Comparison of ENCODE assay signal across 19 mouse cellular contexts in the genomic region with DNA sequence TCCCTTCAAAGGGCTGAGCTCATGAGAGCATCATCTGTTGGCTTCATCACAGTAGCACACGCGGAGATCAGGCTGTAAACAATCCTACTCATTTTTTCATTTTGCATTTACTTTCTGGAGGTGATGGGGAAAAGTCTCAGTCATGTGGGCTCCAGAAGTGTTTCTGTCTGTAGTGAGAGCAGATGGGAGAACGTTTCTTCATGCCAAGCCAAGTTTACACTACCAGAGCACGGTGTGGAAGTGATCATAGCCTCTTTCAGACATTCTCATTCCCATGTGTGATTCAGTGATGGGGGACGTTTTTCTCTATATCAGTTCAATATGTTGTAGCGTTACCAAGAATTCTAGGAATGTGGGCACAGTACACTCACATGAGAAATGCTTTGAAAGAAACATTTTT. TPM values are rescaled to one million over a fixed set of nuclear protein-coding genes. Genes with fewer than 3 reads are reported as not detected.
DNase-seq lines count a peak whose midpoint lies in the region; ATAC-seq and TF ChIP-seq lines count a peak whose summit lies in the region.
"Had no signal": no experiment of that assay in that cellular context is flagged by ENCODE, and none has a peak within 500 bp of the region (broad histone marks: within the 10 kb centered on the region; RNA-seq: fewer than 3 reads in every experiment).

No protein-coding gene starts in this region.

- H3K9me3 ChIP-seq in lung, embryonic 16.5 days (ENCODE audit: control insufficient read depth, low read length), result no peaks in the 10 kb centered on the region
- H3K9me3 ChIP-seq in hindbrain, postnatal 0 days (ENCODE audit: low read length), result no peaks in the 10 kb centered on the region
- H3K9me3 ChIP-seq: heart, embryonic 13.5 days; midbrain, embryonic 10.5 days had no signal

- DNase-seq in frontal cortex, postnatal 25 days (ENCODE audit: low spot score in 2 of 2), result no peak
- DNase-seq in lung, postnatal 14 days, result no peak
- peak; percentile 49 for DNase-seq in fibroblast of lung, adult 2 months (ENCODE audit: low read depth)
- peak; percentile 46 for DNase-seq in telencephalon, adult 2 months (ENCODE audit: low read depth, low spot score)
- no peak for DNase-seq in thymus, postnatal 25 days
- no peak for DNase-seq in hindbrain, postnatal 0 days (ENCODE audit: low spot score)
- DNase-seq: B cell, adult 2 months; cerebellum, postnatal 10 days; embryo, embryonic 11 days; gastrocnemius, adult 2 months; heart, postnatal 4 days; kidney, adult 11 months; kidney, postnatal 10 days; lung, postnatal 4 days had no signal

- TF ChIP-seq CTCF in hindbrain, postnatal 0 days (IDR thresholded peaks at IDR 0.05; ENCODE audit: low read depth), result no peak

- H3K27ac ChIP-seq in lung, embryonic 16.5 days (ENCODE audit: low read length), result peak overlapping the region; percentile 22; the same call in 1 of the 2 replicates
- H3K27ac ChIP-seq in hindbrain, postnatal 0 days, result no peak overlapping the region
- H3K27ac ChIP-seq: gastrocnemius, adult 2 months; heart, embryonic 13.5 days; midbrain, embryonic 10.5 days had no signal

- no peak overlapping the region for H3K9ac ChIP-seq in lung, embryonic 16.5 days (ENCODE audit: low read length)
- no peak overlapping the region for H3K9ac ChIP-seq in hindbrain, postnatal 0 days (replicated peaks; ENCODE audit: low read length)
- H3K9ac ChIP-seq: heart, embryonic 13.5 days had no signal

- WGBS in lung, embryonic 16.5 days, result 48% methylated on average over 6 of the region's 6 CpGs
- WGBS in hindbrain, postnatal 0 days, result 80% methylated on average over 6 of the region's 6 CpGs

- no peak overlapping the region for H3K4me3 ChIP-seq in lung, embryonic 16.5 days (ENCODE audit: low read length)
- H3K4me3 ChIP-seq in hindbrain, postnatal 0 days (ENCODE audit: low read length), result no peak overlapping the region
- H3K4me3 ChIP-seq: gastrocnemius, adult 2 months; heart, embryonic 13.5 days; midbrain, embryonic 10.5 days had no signal

- H3K27me3 ChIP-seq in lung, embryonic 16.5 days (ENCODE audit: control insufficient read depth, insufficient read depth, low read depth, low read length), result no peaks in the 10 kb centered on the region
- no peaks in the 10 kb centered on the region for H3K27me3 ChIP-seq in hindbrain, postnatal 0 days (ENCODE audit: insufficient read depth, low read length)

- no peak overlapping the region for H3K4me2 ChIP-seq in lung, embryonic 16.5 days (ENCODE audit: low read depth, low read length)
- no peak overlapping the region for H3K4me2 ChIP-seq in hindbrain, postnatal 0 days (ENCODE audit: low read depth, low read length)
- H3K4me2 ChIP-seq: heart, embryonic 13.5 days had no signal

- H3K4me1 ChIP-seq in lung, embryonic 16.5 days (replicated peaks; ENCODE audit: control insufficient read depth, insufficient read depth, low read length), result peaks cover 17% of the 10 kb centered on the region
- no peaks in the 10 kb centered on the region for H3K4me1 ChIP-seq in hindbrain, postnatal 0 days (ENCODE audit: insufficient read depth, low read length)

- no peaks in the 10 kb centered on the region for H3K36me3 ChIP-seq in lung, embryonic 16.5 days (ENCODE audit: control insufficient read depth, insufficient read depth, low read length)
- no peaks in the 10 kb centered on the region for H3K36me3 ChIP-seq in hindbrain, postnatal 0 days (ENCODE audit: insufficient read depth, low read length)
- H3K36me3 ChIP-seq: heart, embryonic 13.5 days; midbrain, embryonic 10.5 days had no signal

- ATAC-seq in frontal cortex, adult (ENCODE audit: low TSS enrichment), result peak; percentile 48
- peak; percentile 20; the same call in 1 of the 2 replicates for ATAC-seq in lung, embryonic 16.5 days (ENCODE audit: low read depth)
- ATAC-seq in hindbrain, postnatal 0 days, result no peak
- ATAC-seq: hindbrain, embryonic 16.5 days had no signal

RNA-seq across cellular contexts. Expression of a gene that starts 45.9 kb away (rescaled TPM):
- 12.4 and 12.5 TPM in 2 replicates for polyA plus RNA-seq in lung, embryonic 16.5 days (2015; fragmentation: Nextera tagmentation; extraction: Ambion mirVana)
- total RNA-seq in hindbrain, postnatal 0 days (2014; rRNA removed), result 3.8 and 5.1 TPM in 2 replicates
- polyA plus RNA-seq in hindbrain, postnatal 0 days (2015; fragmentation: Nextera tagmentation; extraction: Ambion mirVana), result 2.7 and 3.2 TPM in 2 replicates

Comparison
In these comparisons a context has a peak if more than half of its experiments do, and no peak if none do; other contexts are left out.
1. DNase-seq: peak in fibroblast of lung, adult 2 months (single experiment) and telencephalon, adult 2 months (single experiment); none in frontal cortex, postnatal 25 days (0 of 2), lung, postnatal 14 days (single experiment), thymus, postnatal 25 days (single experiment) and hindbrain, postnatal 0 days (single experiment).